ENCODE assay signal across 13 mouse cellular contexts in the genomic region with DNA sequence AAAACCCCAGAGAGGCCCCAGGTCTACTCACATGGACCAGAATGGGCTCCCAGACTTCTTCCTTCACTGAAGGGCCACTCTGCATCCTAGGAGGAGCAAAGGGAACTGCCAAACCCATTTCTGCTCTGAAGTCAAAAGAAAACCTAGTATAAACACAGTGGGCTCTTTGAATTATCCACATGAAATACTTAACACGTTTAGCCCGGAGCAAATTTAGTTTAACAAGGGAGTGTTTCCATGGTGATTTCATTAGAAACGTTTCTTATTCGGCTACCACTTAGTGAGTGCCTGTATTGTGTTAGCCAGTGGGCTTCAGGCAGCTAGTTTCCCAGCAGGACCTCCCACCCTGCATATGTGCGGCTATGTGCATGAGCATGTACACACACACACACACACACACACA.
DNase-seq lines count a peak whose midpoint lies in the region; ATAC-seq lines count a peak whose summit lies in the region.
"Had no signal": no experiment of that assay in that cellular context is flagged by ENCODE, and none has a peak within 500 bp of the region (broad histone marks: within the 10 kb centered on the region; RNA-seq: fewer than 3 reads in every experiment).

No protein-coding gene starts in this region.

- no peaks in the 10 kb centered on the region for H3K36me3 ChIP-seq in embryonic facial prominence, embryonic 14.5 days (ENCODE audit: control insufficient read depth, insufficient read depth, low read length)
- no peaks in the 10 kb centered on the region for H3K36me3 ChIP-seq in hindbrain, embryonic 15.5 days
- H3K36me3 ChIP-seq in midbrain, embryonic 15.5 days (replicated peaks), result no peaks in the 10 kb centered on the region

- H3K27ac ChIP-seq in embryonic facial prominence, embryonic 14.5 days (replicated peaks; ENCODE audit: low read depth, low read length), result no peak overlapping the region
- H3K27ac ChIP-seq in hindbrain, embryonic 15.5 days (replicated peaks), result no peak overlapping the region
- H3K27ac ChIP-seq in midbrain, embryonic 15.5 days, result no peak overlapping the region
- H3K27ac ChIP-seq: layer of hippocampus, adult 2 months had no signal

- no peaks in the 10 kb centered on the region for H3K9me3 ChIP-seq in embryonic facial prominence, embryonic 14.5 days (ENCODE audit: control insufficient read depth, low read length)
- no peaks in the 10 kb centered on the region for H3K9me3 ChIP-seq in hindbrain, embryonic 15.5 days
- no peaks in the 10 kb centered on the region for H3K9me3 ChIP-seq in midbrain, embryonic 15.5 days

- H3K4me1 ChIP-seq in embryonic facial prominence, embryonic 14.5 days (ENCODE audit: control insufficient read depth, insufficient read depth, low read length), result no peaks in the 10 kb centered on the region
- peaks cover 5% of the 10 kb centered on the region; the same call in 1 of the 2 replicates for H3K4me1 ChIP-seq in hindbrain, embryonic 15.5 days (replicated peaks)
- 0 out of 2 replicates have a peak, but pooled peaks cover 3% of the 10 kb centered on the region for H3K4me1 ChIP-seq in midbrain, embryonic 15.5 days

- 14% methylated on average over 5 of the region's 5 CpGs for WGBS in embryonic facial prominence, embryonic 14.5 days
- 11% methylated on average over 5 of the region's 5 CpGs for WGBS in hindbrain, embryonic 15.5 days
- WGBS in midbrain, embryonic 15.5 days, result 17% methylated on average over 5 of the region's 5 CpGs

- ATAC-seq in embryonic facial prominence, embryonic 14.5 days (ENCODE audit: low read depth), result peak; percentile 68; the same call in 1 of the 2 replicates
- ATAC-seq in hindbrain, embryonic 15.5 days (ENCODE audit: low FRiP score, low read depth), result peak; percentile 72
- peak; percentile 82 for ATAC-seq in midbrain, embryonic 15.5 days (replicated peaks)
- ATAC-seq: lung, postnatal 0 days had no signal

- H3K27me3 ChIP-seq in embryonic facial prominence, embryonic 14.5 days (replicated peaks; ENCODE audit: control insufficient read depth, insufficient read depth, low read length), result no peaks in the 10 kb centered on the region
- no peaks in the 10 kb centered on the region for H3K27me3 ChIP-seq in hindbrain, embryonic 15.5 days
- no peaks in the 10 kb centered on the region for H3K27me3 ChIP-seq in midbrain, embryonic 15.5 days (replicated peaks)

- H3K4me2 ChIP-seq in embryonic facial prominence, embryonic 14.5 days (ENCODE audit: low read depth, low read length), result no peak overlapping the region
- no peak overlapping the region for H3K4me2 ChIP-seq in hindbrain, embryonic 15.5 days
- H3K4me2 ChIP-seq in midbrain, embryonic 15.5 days, result no peak overlapping the region
- H3K4me2 ChIP-seq: liver, embryonic 11.5 days had no signal

- peak; percentile 38 for DNase-seq in layer of hippocampus, adult 9-11 months
- no peak for DNase-seq in layer of hippocampus, adult 9-10 months (ENCODE audit: low spot score)
- peak; percentile 73 for DNase-seq in embryonic facial prominence, embryonic 14.5 days (ENCODE audit: low spot score)
- DNase-seq in adrenal gland, adult (ENCODE audit: inconsistent age in 2 of 2, low spot score in 1 of 2), result no peak
- no peak for DNase-seq in kidney, adult 9 months
- DNase-seq: adrenal gland, adult 2 months; kidney, adult 2 months; thymus, adult 2 months had no signal

- no peak overlapping the region for H3K9ac ChIP-seq in embryonic facial prominence, embryonic 14.5 days (ENCODE audit: low read depth, low read length)
- no peak overlapping the region for H3K9ac ChIP-seq in hindbrain, embryonic 15.5 days
- H3K9ac ChIP-seq in midbrain, embryonic 15.5 days, result no peak overlapping the region

- H3K4me3 ChIP-seq in embryonic facial prominence, embryonic 14.5 days (ENCODE audit: low read depth, low read length), result no peak overlapping the region
- no peak overlapping the region for H3K4me3 ChIP-seq in hindbrain, embryonic 15.5 days
- H3K4me3 ChIP-seq in midbrain, embryonic 15.5 days, result no peak overlapping the region
- H3K4me3 ChIP-seq: layer of hippocampus, adult 2 months had no signal

Comparison
In these comparisons a context has a peak if more than half of its experiments do, and no peak if none do; other contexts are left out.
1. DNase-seq: peak in layer of hippocampus, adult 9-11 months (single experiment) and embryonic facial prominence, embryonic 14.5 days (single experiment); none in layer of hippocampus, adult 9-10 months (single experiment), adrenal gland, adult (0 of 2) and kidney, adult 9 months (single experiment).
2. Peak in every context shown above with its lines, with median percentiles within 50 percentile points of each other: ATAC-seq.